Comparison of ENCODE assay signal across 8 mouse cellular contexts in the genomic region with DNA sequence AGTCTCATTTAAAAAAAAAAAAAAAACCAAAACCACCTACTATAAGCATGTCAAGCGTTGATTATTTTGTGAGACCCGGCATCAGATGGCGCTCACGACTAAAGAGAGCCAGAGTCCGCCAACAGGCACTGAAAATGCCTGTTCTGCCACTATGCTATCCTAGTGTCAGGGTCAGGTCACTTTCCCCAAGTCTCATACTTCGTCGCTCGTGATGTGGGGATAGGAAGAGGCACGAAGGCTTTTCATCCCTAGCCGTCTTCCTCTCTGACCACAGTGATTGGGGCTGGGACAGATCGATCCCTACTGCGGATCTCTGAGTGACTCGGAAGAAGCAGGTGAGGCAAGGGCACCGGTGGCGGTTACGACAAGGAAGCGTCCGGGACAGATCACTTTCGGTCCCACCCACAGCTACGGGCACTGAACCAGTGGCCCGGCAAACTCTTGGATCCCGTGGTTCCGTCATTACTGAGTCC. TPM values are rescaled to one million over a fixed set of nuclear protein-coding genes. Genes with fewer than 3 reads are reported as not detected.
DNase-seq lines count a peak whose midpoint lies in the region; ATAC-seq and TF ChIP-seq lines count a peak whose summit lies in the region.

No protein-coding gene starts in this region.

- H3K4me1 ChIP-seq in embryonic facial prominence, embryonic 13.5 days = peaks cover 18% of the 10 kb centered on the region
- peaks cover 44% of the 10 kb centered on the region for H3K4me1 ChIP-seq in heart, embryonic 13.5 days
- H3K4me1 ChIP-seq in kidney, embryonic 16.5 days (ENCODE audit: insufficient read depth, low read length) = peaks cover 24% of the 10 kb centered on the region
- H3K4me1 ChIP-seq in liver, adult 2 months (ENCODE audit: control insufficient read depth, insufficient read depth, low read length) = peaks cover 7% of the 10 kb centered on the region
- H3K4me1 ChIP-seq in stomach, embryonic 15.5 days = peaks cover 6% of the 10 kb centered on the region

- no peaks in the 10 kb centered on the region for H3K9me3 ChIP-seq in embryonic facial prominence, embryonic 13.5 days
- H3K9me3 ChIP-seq in heart, embryonic 13.5 days = no peaks in the 10 kb centered on the region
- no peaks in the 10 kb centered on the region for H3K9me3 ChIP-seq in kidney, embryonic 16.5 days (ENCODE audit: low read length)
- no peaks in the 10 kb centered on the region for H3K9me3 ChIP-seq in stomach, embryonic 15.5 days

- DNase-seq in adrenal gland, postnatal 10 days = peak; percentile 80
- DNase-seq in liver, adult 2 months (ENCODE audit: extremely low read depth, low read depth, low spot score) = peak; percentile 85
- peak; percentile 33 to 72 for DNase-seq in monocyte, adult 2 months (ENCODE audit: low read depth in 1 of 2, low spot score in 2 of 2)

- peak overlapping the region; percentile 80 for H3K4me3 ChIP-seq in C2C12 (ENCODE audit: insufficient read depth, poor library complexity, severe bottlenecking)
- H3K4me3 ChIP-seq in embryonic facial prominence, embryonic 13.5 days = peak overlapping the region; percentile 72
- H3K4me3 ChIP-seq in heart, embryonic 13.5 days = peak overlapping the region; percentile 95
- peak overlapping the region; percentile 88 for H3K4me3 ChIP-seq in kidney, embryonic 16.5 days (ENCODE audit: low read length)
- peak overlapping the region; percentile 85 for H3K4me3 ChIP-seq in liver, adult 2 months (ENCODE audit: insufficient read depth, low read depth, low read length)
- peak overlapping the region; percentile 80 for H3K4me3 ChIP-seq in stomach, embryonic 15.5 days (replicated peaks)

- TF ChIP-seq POLR2A in liver, adult 2 months (IDR thresholded peaks at IDR 0.05; ENCODE audit: extremely low read depth, insufficient read depth, low read length) = no peak

- H3K79me3 ChIP-seq in C2C12 (ENCODE audit: low read depth) = peaks cover 38% of the 10 kb centered on the region

- WGBS in embryonic facial prominence, embryonic 13.5 days = under 1% methylated on average over 23 of the region's 23 CpGs
- WGBS in heart, embryonic 13.5 days = under 1% methylated on average over 23 of the region's 23 CpGs
- 0% methylated on average over 23 of the region's 23 CpGs for WGBS in kidney, embryonic 16.5 days
- WGBS in liver, adult 2 months = 0% methylated on average over 23 of the region's 23 CpGs
- under 1% methylated on average over 23 of the region's 23 CpGs for WGBS in stomach, embryonic 15.5 days

- peak; percentile 45 for ATAC-seq in embryonic facial prominence, embryonic 13.5 days (ENCODE audit: insufficient number of reproducible peaks, insufficient read depth, low FRiP score, low TSS enrichment, low read depth)
- ATAC-seq in heart, embryonic 13.5 days (ENCODE audit: extremely low read depth, insufficient number of reproducible peaks, low FRiP score, low TSS enrichment) = peak; percentile 22; the same call in 1 of the 2 replicates
- ATAC-seq in kidney, embryonic 16.5 days (ENCODE audit: low FRiP score, low TSS enrichment) = peak; percentile 69
- peak; percentile 67 for ATAC-seq in stomach, embryonic 15.5 days (ENCODE audit: insufficient read depth, low FRiP score, low read depth)

- peaks cover 42% of the 10 kb centered on the region for H3K79me2 ChIP-seq in C2C12 (ENCODE audit: control insufficient read depth, insufficient read depth)
- H3K79me2 ChIP-seq in liver, adult 2 months (ENCODE audit: control insufficient read depth, insufficient read depth, low read length) = peaks cover 25% of the 10 kb centered on the region; the same call in 1 of the 2 replicates

- H3K4me2 ChIP-seq in embryonic facial prominence, embryonic 13.5 days = peak overlapping the region; percentile 84
- peak overlapping the region; percentile 94 for H3K4me2 ChIP-seq in heart, embryonic 13.5 days
- peak overlapping the region; percentile 70 for H3K4me2 ChIP-seq in kidney, embryonic 16.5 days (replicated peaks; ENCODE audit: low read depth, low read length)
- H3K4me2 ChIP-seq in stomach, embryonic 15.5 days = peak overlapping the region; percentile 89

- TF ChIP-seq CTCF in C2C12 (IDR thresholded peaks at IDR 0.05; ENCODE audit: control insufficient read depth, insufficient read depth, insufficient read length) = peak; percentile 19
- TF ChIP-seq CTCF in liver, adult 2 months (IDR thresholded peaks at IDR 0.05; ENCODE audit: low read depth, low read length) = peak; percentile 57

- H3K27me3 ChIP-seq in C2C12 (ENCODE audit: control insufficient read depth, insufficient read depth, insufficient read length) = peaks cover 3% of the 10 kb centered on the region
- H3K27me3 ChIP-seq in embryonic facial prominence, embryonic 13.5 days = no peaks in the 10 kb centered on the region
- H3K27me3 ChIP-seq in heart, embryonic 13.5 days (replicated peaks) = no peaks in the 10 kb centered on the region
- no peaks in the 10 kb centered on the region for H3K27me3 ChIP-seq in kidney, embryonic 16.5 days (ENCODE audit: insufficient read depth, low read length)
- no peaks in the 10 kb centered on the region for H3K27me3 ChIP-seq in liver, adult 2 months (ENCODE audit: control insufficient read depth, insufficient read depth, low read length)
- no peaks in the 10 kb centered on the region for H3K27me3 ChIP-seq in stomach, embryonic 15.5 days (replicated peaks)

- H3K9ac ChIP-seq in embryonic facial prominence, embryonic 13.5 days = peak overlapping the region; percentile 86
- H3K9ac ChIP-seq in heart, embryonic 13.5 days = peak overlapping the region; percentile 99
- H3K9ac ChIP-seq in kidney, embryonic 16.5 days (replicated peaks; ENCODE audit: low read length) = peak overlapping the region; percentile 98
- peak overlapping the region; percentile 72 for H3K9ac ChIP-seq in liver, adult 2 months (ENCODE audit: low read depth, low read length)
- H3K9ac ChIP-seq in stomach, embryonic 15.5 days = peak overlapping the region; percentile 92; the same call in 1 of the 2 replicates

- peaks cover 11% of the 10 kb centered on the region for H3K36me3 ChIP-seq in C2C12 (ENCODE audit: control insufficient read depth, insufficient read depth)
- 0 out of 2 replicates have a peak, but pooled peaks cover 6% of the 10 kb centered on the region for H3K36me3 ChIP-seq in embryonic facial prominence, embryonic 13.5 days
- H3K36me3 ChIP-seq in heart, embryonic 13.5 days = peaks cover 11% of the 10 kb centered on the region
- H3K36me3 ChIP-seq in kidney, embryonic 16.5 days (ENCODE audit: insufficient read depth, low read length) = no peaks in the 10 kb centered on the region
- H3K36me3 ChIP-seq in liver, adult 2 months (ENCODE audit: control insufficient read depth, insufficient read depth, low read length) = peaks cover 4% of the 10 kb centered on the region
- H3K36me3 ChIP-seq in stomach, embryonic 15.5 days = no peaks in the 10 kb centered on the region

- peak overlapping the region; percentile 88 for H3ac ChIP-seq in C2C12 (ENCODE audit: control insufficient read depth, insufficient read length, low read depth)

- peak overlapping the region; percentile 97 for H3K27ac ChIP-seq in embryonic facial prominence, embryonic 13.5 days
- H3K27ac ChIP-seq in heart, embryonic 13.5 days (replicated peaks) = peak overlapping the region; percentile 97
- peak overlapping the region; percentile 98 for H3K27ac ChIP-seq in kidney, embryonic 16.5 days (ENCODE audit: low read length)
- peak overlapping the region; percentile 90 for H3K27ac ChIP-seq in liver, adult 2 months (replicated peaks; ENCODE audit: insufficient read depth, low read depth, low read length)
- peak overlapping the region; percentile 97 for H3K27ac ChIP-seq in stomach, embryonic 15.5 days

RNA-seq across cellular contexts. Expression of a gene that starts 0.7 kb away (rescaled TPM):
- polyA plus RNA-seq in C2C12 (2012; fragmentation: generic; extraction: Trizol) = 53.2 TPM
- 100 to 1,000 TPM; 181 to 183 TPM for total RNA-seq in adrenal gland, postnatal 10 days (2021)
- 154 and 165 TPM in 2 replicates for polyA plus RNA-seq in embryonic facial prominence, embryonic 13.5 days (2015; fragmentation: Nextera tagmentation; extraction: Ambion mirVana)
- polyA plus RNA-seq in heart, embryonic 13.5 days (2015; fragmentation: Nextera tagmentation; extraction: Ambion mirVana) = 166 and 169 TPM in 2 replicates
- 191 and 208 TPM in 2 replicates for polyA plus RNA-seq in kidney, embryonic 16.5 days (2015; fragmentation: Nextera tagmentation; extraction: Ambion mirVana)
- total RNA-seq in liver, adult 2 months (2014; rRNA removed) = 139 and 155 TPM in 2 replicates
- 161 and 182 TPM in 2 replicates for polyA plus RNA-seq in liver, adult 2 months (2012; rRNA removed)
- 155 and 178 TPM in 2 replicates for polyA plus RNA-seq in stomach, embryonic 15.5 days (2015; fragmentation: Nextera tagmentation; extraction: Ambion mirVana)

RNA-seq across cellular contexts. Expression of a gene that starts 28.3 kb away (rescaled TPM):
- 0.08 TPM for polyA plus RNA-seq in C2C12 (2012; fragmentation: generic; extraction: Trizol)
- 1 to 10 TPM in 1 of 2 experiments, under 1 TPM in 1; 0.33 to 1.1 TPM for total RNA-seq in adrenal gland, postnatal 10 days (2021)
- polyA plus RNA-seq in embryonic facial prominence, embryonic 13.5 days (2015; fragmentation: Nextera tagmentation; extraction: Ambion mirVana) = 0.50 and 0.63 TPM in 2 replicates
- 1.1 and 1.3 TPM in 2 replicates for polyA plus RNA-seq in heart, embryonic 13.5 days (2015; fragmentation: Nextera tagmentation; extraction: Ambion mirVana)
- polyA plus RNA-seq in kidney, embryonic 16.5 days (2015; fragmentation: Nextera tagmentation; extraction: Ambion mirVana) = 2.6 and 3.7 TPM in 2 replicates
- 0.94 and 1.1 TPM in 2 replicates for total RNA-seq in liver, adult 2 months (2014; rRNA removed)
- 0.09 and 0.26 TPM in 2 replicates for polyA plus RNA-seq in liver, adult 2 months (2012; rRNA removed)
- 0.85 and 0.95 TPM in 2 replicates for polyA plus RNA-seq in stomach, embryonic 15.5 days (2015; fragmentation: Nextera tagmentation; extraction: Ambion mirVana)

RNA-seq across cellular contexts. Expression of a gene that starts 28.4 kb away (rescaled TPM):
- polyA plus RNA-seq in C2C12 (2012; fragmentation: generic; extraction: Trizol) = 20.7 TPM
- total RNA-seq in adrenal gland, postnatal 10 days (2021) = 10 to 100 TPM; 23.6 to 29.0 TPM
- polyA plus RNA-seq in embryonic facial prominence, embryonic 13.5 days (2015; fragmentation: Nextera tagmentation; extraction: Ambion mirVana) = 54.7 and 60.6 TPM in 2 replicates
- 46.3 and 48.4 TPM in 2 replicates for polyA plus RNA-seq in heart, embryonic 13.5 days (2015; fragmentation: Nextera tagmentation; extraction: Ambion mirVana)
- 84.1 and 91.2 TPM in 2 replicates for polyA plus RNA-seq in kidney, embryonic 16.5 days (2015; fragmentation: Nextera tagmentation; extraction: Ambion mirVana)
- total RNA-seq in liver, adult 2 months (2014; rRNA removed) = 29.3 and 30.8 TPM in 2 replicates
- 47.6 and 51.5 TPM in 2 replicates for polyA plus RNA-seq in liver, adult 2 months (2012; rRNA removed)
- polyA plus RNA-seq in stomach, embryonic 15.5 days (2015; fragmentation: Nextera tagmentation; extraction: Ambion mirVana) = 47.2 and 56.5 TPM in 2 replicates

RNA-seq across cellular contexts. Expression of a gene that starts 42.4 kb away (rescaled TPM):
- 27.7 TPM for polyA plus RNA-seq in C2C12 (2012; fragmentation: generic; extraction: Trizol)
- total RNA-seq in adrenal gland, postnatal 10 days (2021) = 10 to 100 TPM; 15.2 to 19.0 TPM
- polyA plus RNA-seq in embryonic facial prominence, embryonic 13.5 days (2015; fragmentation: Nextera tagmentation; extraction: Ambion mirVana) = 46.8 and 51.2 TPM in 2 replicates
- polyA plus RNA-seq in heart, embryonic 13.5 days (2015; fragmentation: Nextera tagmentation; extraction: Ambion mirVana) = 33.4 and 33.8 TPM in 2 replicates
- 34.6 TPM in 2 replicates for polyA plus RNA-seq in kidney, embryonic 16.5 days (2015; fragmentation: Nextera tagmentation; extraction: Ambion mirVana)
- total RNA-seq in liver, adult 2 months (2014; rRNA removed) = 0.55 and 0.94 TPM in 2 replicates
- polyA plus RNA-seq in liver, adult 2 months (2012; rRNA removed) = 0.82 and 3.7 TPM in 2 replicates
- 27.8 and 33.3 TPM in 2 replicates for polyA plus RNA-seq in stomach, embryonic 15.5 days (2015; fragmentation: Nextera tagmentation; extraction: Ambion mirVana)

Comparison
In these comparisons a context has a peak if more than half of its experiments do, and no peak if none do; other contexts are left out.
1. Peak in every context shown above with its lines: DNase-seq, ATAC-seq, H3K4me3 ChIP-seq and H3K27ac ChIP-seq.